Mouse (Mus musculus): ENCODE results near the gene Olfr5.

- TF ChIP-seq CTCF (IDR thresholded peaks at IDR 0.05; ENCODE audit: borderline replicate concordance, insufficient read depth, low read depth, low read length): no peak
- no peak for TF ChIP-seq POLR2A (IDR thresholded peaks at IDR 0.05; ENCODE audit: borderline replicate concordance, insufficient read depth, low read length)
These were observed 38.3 kb upstream of the Olfr5 start for GRCm38 (mm10) chr7:6525001-6525400.

All from cerebellum, adult 2 months (tissue).